ENCODE assay signal across 8 mouse cellular contexts in the genomic region with DNA sequence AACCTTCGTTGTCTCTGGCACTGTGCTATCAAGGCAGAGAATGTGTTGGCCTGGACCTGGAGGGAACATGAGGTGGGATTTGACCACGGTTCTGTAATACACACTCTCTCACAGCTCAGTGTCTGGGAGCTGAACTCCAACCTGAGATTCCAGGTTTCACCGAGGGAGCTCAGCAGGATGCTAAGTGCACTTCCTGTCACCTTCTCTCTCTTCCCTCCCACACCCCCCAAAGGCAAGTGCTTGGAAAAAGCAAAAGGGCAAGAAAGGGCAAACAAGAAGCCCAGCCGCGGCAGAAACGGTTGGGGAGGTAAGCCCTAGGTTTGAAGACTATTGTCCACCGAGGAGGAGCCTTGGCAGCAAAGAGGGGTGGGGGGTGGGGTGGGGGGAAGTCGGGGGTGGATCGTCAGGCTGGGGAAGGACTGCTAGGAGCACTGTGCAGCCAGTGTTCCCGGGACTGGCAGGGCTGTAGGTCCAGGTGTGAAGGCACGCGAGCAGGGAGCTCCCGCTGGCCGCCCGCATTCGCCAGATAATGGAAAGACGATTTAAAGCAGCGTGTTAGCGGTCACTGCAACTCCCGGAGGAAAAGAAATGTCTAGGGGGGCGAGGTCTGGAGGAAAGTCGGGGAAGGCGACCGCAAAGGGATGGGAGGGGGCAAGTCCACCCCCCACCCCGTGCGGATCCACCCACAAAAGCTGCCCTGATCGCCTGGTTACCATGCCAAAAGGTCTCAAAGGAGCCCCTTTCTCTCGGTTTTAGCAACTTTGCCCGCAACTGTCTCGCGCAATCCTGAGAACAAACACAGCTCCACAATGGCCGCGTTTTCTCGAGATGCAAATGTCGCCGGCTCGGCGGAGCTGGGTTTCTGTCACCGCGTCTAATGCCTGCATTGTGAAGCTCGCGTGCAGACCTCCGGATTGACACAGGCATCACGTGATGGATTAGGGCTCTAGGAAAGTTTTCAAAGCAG. TPM values are rescaled to one million over a fixed set of nuclear protein-coding genes. Genes with fewer than 3 reads are reported as not detected.
DNase-seq lines count a peak whose midpoint lies in the region; ATAC-seq and TF ChIP-seq lines count a peak whose summit lies in the region.

No protein-coding gene starts in this region.

- no peaks in the 10 kb centered on the region for H3K9me3 ChIP-seq in embryonic facial prominence, embryonic 13.5 days
- H3K9me3 ChIP-seq in neural tube, embryonic 15.5 days (replicated peaks): no peaks in the 10 kb centered on the region

- peak overlapping the region; percentile 91 for H3K27ac ChIP-seq in layer of hippocampus, adult 2 months
- H3K27ac ChIP-seq in embryonic facial prominence, embryonic 13.5 days: no peak overlapping the region
- H3K27ac ChIP-seq in neural tube, embryonic 15.5 days (replicated peaks): peak overlapping the region; percentile 75

- peak overlapping the region; percentile 70 for H3K4me2 ChIP-seq in embryonic facial prominence, embryonic 13.5 days
- H3K4me2 ChIP-seq in neural tube, embryonic 15.5 days: peak overlapping the region; percentile 91

- no peak for DNase-seq in layer of hippocampus, adult 2 months (ENCODE audit: low spot score in 2 of 2)
- no peak for DNase-seq in layer of hippocampus, adult 9-10 months (ENCODE audit: low spot score)
- DNase-seq in layer of hippocampus, postnatal 10 days (ENCODE audit: low spot score in 2 of 2): peak; percentile 49 to 55
- DNase-seq in Muller cell, postnatal 12 days (ENCODE audit: inconsistent ontology term): no peak
- no peak for DNase-seq in B cell, adult 2 months
- no peak for DNase-seq in thymus, postnatal 36 days

- no peaks in the 10 kb centered on the region for H3K36me3 ChIP-seq in embryonic facial prominence, embryonic 13.5 days
- no peaks in the 10 kb centered on the region for H3K36me3 ChIP-seq in neural tube, embryonic 15.5 days

- peaks cover 79% of the 10 kb centered on the region for H3K27me3 ChIP-seq in embryonic facial prominence, embryonic 13.5 days
- peaks cover 24% of the 10 kb centered on the region for H3K27me3 ChIP-seq in neural tube, embryonic 15.5 days (replicated peaks)

- peak overlapping the region; percentile 72 for H3K4me3 ChIP-seq in layer of hippocampus, adult 2 months
- H3K4me3 ChIP-seq in embryonic facial prominence, embryonic 13.5 days: peak overlapping the region; percentile 43
- H3K4me3 ChIP-seq in neural tube, embryonic 15.5 days (replicated peaks): peak overlapping the region; percentile 49

- TF ChIP-seq CTCF in layer of hippocampus, adult 2 months (conservative IDR thresholded peaks at IDR 0.05): no peak

- no peak for ATAC-seq in embryonic facial prominence, embryonic 13.5 days (ENCODE audit: insufficient number of reproducible peaks, insufficient read depth, low FRiP score, low TSS enrichment, low read depth)
- no peak for ATAC-seq in neural tube, embryonic 15.5 days (ENCODE audit: low FRiP score)

- peak overlapping the region; percentile 51 for H3K9ac ChIP-seq in embryonic facial prominence, embryonic 13.5 days
- H3K9ac ChIP-seq in neural tube, embryonic 15.5 days (replicated peaks): peak overlapping the region; percentile 70

- H3K4me1 ChIP-seq in embryonic facial prominence, embryonic 13.5 days: peaks cover 45% of the 10 kb centered on the region
- H3K4me1 ChIP-seq in neural tube, embryonic 15.5 days: peaks cover 52% of the 10 kb centered on the region

- WGBS in embryonic facial prominence, embryonic 13.5 days: under 1% methylated on average over 44 of the region's 44 CpGs
- WGBS in neural tube, embryonic 15.5 days: under 1% methylated on average over 44 of the region's 44 CpGs

RNA-seq across cellular contexts. Expression of a gene that starts 2.6 kb away (rescaled TPM):
- total RNA-seq in layer of hippocampus, adult 2 months (2021): 10 to 100 TPM; 75.7 to 81.7 TPM
- polyA plus RNA-seq in embryonic facial prominence, embryonic 13.5 days (2015; fragmentation: Nextera tagmentation; extraction: Ambion mirVana): 4.1 and 4.7 TPM in 2 replicates
- total RNA-seq in layer of hippocampus, postnatal 10 days (2021): 10 to 100 TPM; 74.9 to 78.2 TPM
- 33.1 and 43.4 TPM in 2 replicates for polyA plus RNA-seq in neural tube, embryonic 15.5 days (2015; fragmentation: Nextera tagmentation; extraction: Ambion mirVana)

Comparison
In these comparisons a context has a peak if more than half of its experiments do, and no peak if none do; other contexts are left out.
1. DNase-seq: peak in layer of hippocampus, postnatal 10 days (2 of 2); none in layer of hippocampus, adult 2 months (0 of 2), layer of hippocampus, adult 9-10 months (single experiment), Muller cell, postnatal 12 days (single experiment), B cell, adult 2 months (0 of 2) and thymus, postnatal 36 days (0 of 2).
2. Peak in every context shown above with its lines, with median percentiles within 50 percentile points of each other: H3K4me3 ChIP-seq.